Mouse (Mus musculus): ENCODE results near the gene Olfr1427.
"Not testable (repeated sequence)": the region's sequence is repeated elsewhere in the genome, so short reads cannot be mapped to it uniquely, and the experiment has no call there.

The Olfr1427 gene

GRCm38 (mm10) chr19:12103234-12103633, at the start of gene Olfr1427:
Gene Olfr1427 (minus strand): TSS chr19:12103334.
- DNase-seq (ENCODE audit: low spot score in 2 of 2), result no peak

DNA sequence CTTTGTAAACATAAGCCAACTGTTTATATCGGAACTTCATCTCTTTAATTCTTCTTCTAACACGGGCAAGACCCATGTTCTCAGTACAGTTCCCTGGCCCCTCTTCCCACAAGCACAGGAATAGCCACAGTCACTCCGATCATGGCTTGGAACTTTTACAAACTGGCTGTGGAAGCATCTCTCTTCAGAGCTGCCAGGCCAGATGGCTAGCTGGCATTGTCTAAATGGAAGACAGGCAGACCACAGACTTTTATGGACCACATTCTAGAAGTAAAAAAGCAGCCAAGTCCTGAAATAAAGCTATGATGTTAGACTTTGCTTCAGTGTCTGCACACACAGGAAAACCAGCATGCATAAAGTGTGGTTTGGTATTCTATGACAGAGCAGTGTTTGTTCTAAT, 42.3 kb upstream of the Olfr1427 start:
- no peak for DNase-seq (ENCODE audit: low spot score in 2 of 2)

GRCm38 (mm10) chr19:12143356-12143755, 40.2 kb upstream of the Olfr1427 start:
- DNase-seq (ENCODE audit: low spot score in 2 of 2), result no peak

DNA sequence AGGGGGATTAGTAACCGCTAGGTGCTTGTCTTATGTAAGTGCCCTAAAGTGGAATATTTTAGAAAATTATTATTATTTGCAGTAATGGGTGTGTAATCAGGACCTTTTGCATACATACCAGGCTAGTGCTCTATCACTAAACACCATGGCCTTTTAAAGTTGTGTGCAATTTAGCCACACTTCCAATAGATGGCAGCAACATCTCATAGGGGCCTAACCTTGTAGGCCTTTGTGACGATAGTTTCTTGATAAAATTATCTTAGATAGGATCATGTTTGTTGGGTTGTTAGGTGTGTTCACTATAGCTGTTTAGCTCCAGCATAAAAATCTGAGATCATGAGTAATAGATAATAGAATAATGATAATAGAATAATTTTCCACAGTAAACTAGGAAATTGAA, 31.2 kb upstream of the Olfr1427 start:
- peak in 1 of 2 experiments; percentile 19 for DNase-seq (ENCODE audit: low spot score in 2 of 2)

GRCm38 (mm10) chr19:12123103-12123502, 20.0 kb upstream of the Olfr1427 start, which contains the start of gene Olfr76:
Gene Olfr76 (minus strand): TSS chr19:12123203.
- no peak for DNase-seq (ENCODE audit: low spot score in 2 of 2)

- DNase-seq (ENCODE audit: low spot score in 2 of 2), result no peak
Observed at GRCm38 (mm10) chr19:12116464-12116863, 13.3 kb upstream of the Olfr1427 start.

- no peak for DNase-seq (ENCODE audit: low spot score in 2 of 2)
Observed at GRCm38 (mm10) chr19:12115797-12116196, 12.7 kb upstream of the Olfr1427 start, which contains the start of gene Olfr1428. Gene Olfr1428 (minus strand): TSS chr19:12115897.

DNA sequence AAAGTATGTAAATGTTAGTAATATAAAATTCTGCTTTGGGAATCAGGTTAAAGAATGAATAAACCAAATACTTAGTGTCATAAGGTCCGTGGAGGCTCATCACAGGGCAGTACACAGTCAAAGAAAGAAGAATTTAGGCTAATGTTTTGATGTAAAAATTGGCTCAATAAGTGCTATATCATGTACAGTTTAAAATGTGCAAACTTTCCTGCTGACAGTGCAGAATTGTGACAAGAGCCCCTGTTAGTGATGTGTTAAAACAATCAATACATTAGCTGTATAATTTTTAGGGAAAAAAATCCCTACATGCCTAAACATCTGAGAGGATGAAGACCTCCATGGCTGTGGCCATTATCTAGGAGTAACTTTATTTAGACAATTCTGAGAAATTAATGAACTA, 10.7 kb upstream of the Olfr1427 start:
- DNase-seq (ENCODE audit: low spot score in 2 of 2), result no peak

DNA sequence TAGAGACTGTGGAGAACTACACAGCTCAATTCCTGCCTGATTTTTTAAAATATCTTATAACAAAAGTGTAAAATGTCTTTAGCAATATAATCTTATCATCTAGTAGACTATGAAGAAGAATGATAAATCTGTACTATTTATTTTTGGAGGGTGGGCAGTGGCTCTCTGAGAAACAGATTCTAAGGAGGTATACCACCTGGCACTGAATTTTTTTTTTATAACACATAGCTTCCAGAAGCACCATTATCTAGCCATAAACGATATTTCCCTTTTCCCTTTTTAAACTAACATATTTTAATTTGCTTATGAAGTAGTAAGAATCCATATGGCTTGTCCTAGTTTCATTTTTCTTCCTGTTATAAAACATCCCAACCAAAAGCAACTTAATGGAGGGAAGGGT, 1.4 kb upstream of the Olfr1427 start:
- no peak for DNase-seq (ENCODE audit: low spot score in 2 of 2)

DNA sequence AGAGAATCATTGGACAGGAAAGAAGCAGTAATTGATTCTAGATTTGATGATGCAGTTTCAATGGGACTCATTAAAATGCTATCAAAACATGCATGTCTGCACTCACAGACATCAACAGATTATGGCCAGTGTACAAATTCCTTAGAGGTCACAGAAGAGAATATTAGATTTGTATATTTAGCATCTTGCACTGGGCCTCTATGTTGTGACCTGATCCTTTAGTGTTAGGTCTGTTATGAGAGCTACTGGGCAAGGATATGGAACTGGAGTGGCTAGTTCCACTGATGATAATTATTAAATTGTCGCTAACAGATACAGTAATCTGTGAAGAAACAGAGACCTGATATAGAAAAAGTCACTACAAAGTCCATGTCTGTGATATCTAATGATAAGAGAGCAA, 11.2 kb downstream of the Olfr1427 start, which contains the start of gene Olfr1426:
Gene Olfr1426 (minus strand): TSS at position 101 of the 400 bp plus-strand sequence.
- DNase-seq (ENCODE audit: low spot score in 2 of 2), result no peak

GRCm38 (mm10) chr19:12077631-12078030, 25.5 kb downstream of the Olfr1427 start, which contains the start of gene Olfr1425:
Gene Olfr1425 (minus strand): TSS chr19:12077731.
- DNase-seq (ENCODE audit: low spot score in 2 of 2), result not testable (repeated sequence)

DNA sequence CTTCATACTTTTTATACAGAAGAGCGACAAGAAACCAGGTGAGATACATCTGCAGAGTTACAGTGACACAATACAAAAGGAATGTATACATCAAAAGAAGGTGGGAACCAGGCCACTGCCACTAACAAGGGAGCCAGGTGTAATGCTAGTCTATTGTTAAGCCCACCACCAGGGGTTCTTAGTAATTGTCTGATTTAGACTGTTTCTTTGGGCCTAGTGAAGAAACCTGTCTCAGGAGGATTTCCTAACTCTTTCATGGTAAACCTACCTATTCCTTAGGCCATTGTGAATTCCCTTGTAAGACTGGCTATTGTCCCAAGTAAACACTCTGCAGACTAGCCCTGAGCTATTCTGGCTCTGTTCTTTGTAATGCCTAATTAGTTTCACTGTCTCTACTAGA, 33.6 kb downstream of the Olfr1427 start:
- not testable (repeated sequence) for DNase-seq (ENCODE audit: low spot score in 2 of 2)

GRCm38 (mm10) chr19:12067806-12068205, 35.3 kb downstream of the Olfr1427 start:
- DNase-seq (ENCODE audit: low spot score in 2 of 2), result not testable (repeated sequence)

- not testable (repeated sequence) for DNase-seq (ENCODE audit: low spot score in 2 of 2)
Observed at GRCm38 (mm10) chr19:12062582-12062981, 40.6 kb downstream of the Olfr1427 start, which contains the start of gene Olfr1424. Gene Olfr1424 (minus strand): TSS chr19:12062682.
